Mouse (Mus musculus): Measurements from ENCODE around the gene Lmbr1.

DNA sequence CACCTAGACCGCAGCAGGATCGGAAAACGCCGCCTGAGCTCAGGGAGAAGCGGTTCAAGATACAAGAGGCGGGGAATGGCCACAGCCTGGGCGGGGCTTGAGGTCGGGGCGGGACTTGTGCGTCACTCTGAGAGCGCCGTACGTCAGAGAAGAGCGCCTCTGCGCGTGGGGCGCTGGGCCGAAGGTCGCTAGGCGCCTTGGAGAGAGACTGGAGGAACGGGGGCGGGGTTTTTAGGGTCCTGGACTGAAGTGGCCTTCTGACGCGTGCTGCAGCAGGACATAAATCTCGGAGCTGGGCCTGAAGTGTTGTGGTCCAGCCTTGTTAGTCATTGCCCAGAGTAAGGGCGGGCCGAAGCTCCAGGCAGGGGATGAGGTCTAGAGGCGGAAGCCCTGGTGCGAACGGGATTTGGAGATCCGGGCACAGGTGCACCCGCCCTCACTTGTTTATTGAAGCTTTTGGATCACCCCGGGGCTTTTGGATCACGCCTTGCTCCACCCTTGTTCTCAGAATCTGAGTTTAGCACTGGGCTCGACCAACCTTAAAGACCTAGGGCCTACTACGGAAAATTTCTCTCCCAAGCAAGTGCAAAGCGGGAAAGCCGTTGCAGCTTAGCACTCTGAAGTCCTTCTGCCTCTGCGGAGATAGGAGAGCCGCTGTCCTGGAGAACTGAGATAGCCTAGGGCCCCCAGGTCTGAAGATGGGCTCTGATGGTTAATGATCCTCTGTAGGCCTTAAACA lies at the start of gene Lmbr1:
- TF ChIP-seq CTCF (IDR thresholded peaks at IDR 0.05; ENCODE audit: control insufficient read depth, insufficient read depth, insufficient read length) = no peak
- no peak for TF ChIP-seq CEBPB (IDR thresholded peaks at IDR 0.05; ENCODE audit: low read depth)
